Mouse (Mus musculus) G1E (cell line): ENCODE results near the gene Fbxl18.

ENCODE experiments used
- CTCF ChIP-seq: IDR thresholded peaks from 2 replicates; pipeline ENCODE4 v1.5.1; 2012; ENCODE audit warnings: low read depth, low read length, inconsistent platforms, mixed read lengths
- GATA1 ChIP-seq: IDR thresholded peaks from 2 replicates; pipeline ENCODE4 v1.6.1; 2012; ENCODE audit warnings: borderline replicate concordance, low read length, inconsistent platforms, mixed read lengths
- POLR2AphosphoS5 ChIP-seq: IDR thresholded peaks from 2 replicates; pipeline ENCODE4 v1.6.1; 2012; ENCODE audit warnings: low read depth, low read length, inconsistent platforms; ENCODE audit not compliant: insufficient replicate concordance

DNA sequence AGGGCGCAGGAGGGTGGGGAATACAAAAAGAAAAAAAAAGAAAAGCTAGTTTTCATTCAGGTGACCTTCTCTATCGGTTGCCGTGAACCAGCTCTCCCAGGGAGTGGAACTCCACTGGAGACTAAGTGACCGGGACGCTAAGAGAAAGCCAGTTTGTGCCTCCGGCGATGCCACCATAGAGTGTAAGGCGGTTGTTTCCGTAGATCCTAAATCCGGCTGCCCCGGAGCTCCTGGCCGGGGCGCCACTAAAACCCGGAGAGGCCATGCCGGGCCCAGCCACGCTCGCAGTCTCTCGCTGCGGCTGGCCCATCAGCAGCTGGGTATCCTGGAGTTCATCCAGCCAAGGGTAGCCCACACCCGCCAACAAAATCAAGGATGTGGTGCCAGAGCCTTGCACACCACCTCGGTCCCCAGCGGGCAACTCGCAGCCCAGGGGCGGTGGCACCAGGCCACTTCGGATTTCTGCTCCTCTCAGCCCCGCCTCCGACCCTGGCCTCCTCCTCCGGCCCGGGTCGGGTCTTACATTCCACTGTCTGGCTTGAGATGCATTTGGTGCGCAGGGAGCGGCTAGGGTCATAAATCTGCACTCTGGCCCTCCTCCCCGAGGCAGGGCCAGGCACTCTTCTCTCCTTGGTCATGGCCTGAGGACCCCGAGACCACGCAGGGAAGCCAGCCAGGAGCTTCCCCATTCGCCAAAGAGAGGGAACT, 73.8 kb downstream of the Fbxl18 start:
- TF ChIP-seq CTCF = no peak
- TF ChIP-seq GATA1 = no peak
- TF ChIP-seq POLR2AphosphoS5 = no peak
